Mouse (Mus musculus) lung, embryonic 15.5 days (tissue): ENCODE data around the gene Vmn1r217. TPM values are rescaled to one million over a fixed set of nuclear protein-coding genes. Genes with fewer than 3 reads are reported as not detected.
"Not testable (repeated sequence)": the region's sequence is repeated elsewhere in the genome, so short reads cannot be mapped to it uniquely, and the experiment has no call there.

Experiments used
- ATAC-seq: fragments of 200-750 bp; cut with Nextera tagmentation; 2 replicates; pipeline ENCODE4 v1.8.0; 2017; ENCODE audit warnings: moderate number of reproducible peaks, borderline replicate concordance; ENCODE audit not compliant: low FRiP score, low TSS enrichment; ENCODE audit errors: extremely low read depth
- H3K27ac ChIP-seq: fragments of 300-500 bp; sonication (generic); 2 replicates; pipeline ENCODE4 v1.5.1; 2015; ENCODE audit warnings: moderate library complexity, mild to moderate bottlenecking, inconsistent platforms
- H3K27me3 ChIP-seq: fragments of 300-500 bp; sonication (generic); 2 replicates; pipeline ENCODE4 v1.6.1; 2015; ENCODE audit warnings: inconsistent platforms
- H3K36me3 ChIP-seq: fragments of 300-500 bp; sonication (generic); 2 replicates; pipeline ENCODE4 v1.6.1; 2015; ENCODE audit warnings: inconsistent platforms
- H3K4me1 ChIP-seq: fragments of 300-500 bp; sonication (generic); 2 replicates; pipeline ENCODE4 v1.6.1; 2015; ENCODE audit warnings: inconsistent platforms
- H3K4me2 ChIP-seq: fragments of 300-500 bp; sonication (generic); 2 replicates; pipeline ENCODE4 v1.6.1; 2015; ENCODE audit warnings: inconsistent platforms, mild to moderate bottlenecking, moderate library complexity
- H3K4me3 ChIP-seq: fragments of 300-500 bp; sonication (generic); 2 replicates; pipeline ENCODE4 v1.5.1; 2015; ENCODE audit warnings: mild to moderate bottlenecking, inconsistent platforms
- H3K9ac ChIP-seq: fragments of 300-500 bp; sonication (generic); 2 replicates; pipeline ENCODE4 v1.6.1; 2015; ENCODE audit warnings: inconsistent platforms
- H3K9me3 ChIP-seq: fragments of 300-500 bp; sonication (generic); 2 replicates; pipeline ENCODE4 v1.6.1; 2016; ENCODE audit warnings: inconsistent platforms
- WGBS: fragments of 180-500 bp; shearing (Covaris S2); methylation state at CpG from one replicate; pipeline ENCODE4 v1.1.7; 2015; 5-methylcytosine and 5-hydroxymethylcytosine counted together
- polyA plus RNA-seq: library from polyadenylated mRNA; unstranded; fragments of >200 nt; fragmentation: Nextera tagmentation; extraction: Ambion mirVana; gene quantifications from 2 replicates; pipeline ENCODE4 v1.2.1, GENCODE M21; 2015

Vmn1r217 gene
- polyA plus RNA-seq = not detected in 2 replicates

GRCm38 (mm10) chr13:23118126-23118525, at the start of gene Vmn1r217:
Gene Vmn1r217, minus strand, starts transcription at chr13:23118226.
- H3K9me3 ChIP-seq, H3K4me1 ChIP-seq, H3K27ac ChIP-seq, H3K4me3 ChIP-seq, H3K36me3 ChIP-seq, H3K27me3 ChIP-seq, ATAC-seq, H3K9ac ChIP-seq, H3K4me2 ChIP-seq: not testable (repeated sequence)
- WGBS = 57% methylated on average over 1 of the region's 1 CpGs

DNA sequence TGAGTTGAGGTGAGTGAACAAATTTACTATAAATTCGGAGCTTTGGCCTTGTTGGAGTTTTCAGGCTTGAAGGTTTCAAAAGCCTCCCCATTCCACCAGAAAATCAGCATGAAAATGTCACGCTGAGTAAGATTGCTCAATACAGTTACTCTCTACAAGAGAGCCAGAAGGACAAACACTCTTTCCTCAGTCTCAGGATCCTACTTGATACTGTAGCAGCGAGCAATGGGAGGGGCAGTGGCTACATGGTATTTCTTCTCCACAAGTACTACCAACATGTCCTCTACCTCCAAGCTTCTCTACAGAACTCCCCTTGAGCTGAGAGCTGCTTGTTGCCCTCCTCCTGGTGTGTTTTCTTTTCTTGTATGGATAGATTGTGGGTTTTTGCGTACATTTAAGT, 48.4 kb upstream of the Vmn1r217 start:
- 67% methylated on average over 4 of the region's 4 CpGs for WGBS
- not testable (repeated sequence) for H3K9ac ChIP-seq, H3K9me3 ChIP-seq, H3K27ac ChIP-seq, H3K4me1 ChIP-seq, ATAC-seq, H3K27me3 ChIP-seq, H3K4me3 ChIP-seq, H3K4me2 ChIP-seq, H3K36me3 ChIP-seq

GRCm38 (mm10) chr13:23159012-23159411, 41.0 kb upstream of the Vmn1r217 start, which contains the start of gene Vmn1r219:
Gene Vmn1r219, plus strand, starts transcription at chr13:23159312.
- Histone ChIP-seq H3K9ac (no peak within 1 kb of the TSS), H3K4me1 (no peaks in the 10 kb centered on the region), H3K27ac (no peak within 1 kb of the TSS), H3K4me3 (no peak within 1 kb of the TSS), H3K4me2 (no peak within 1 kb of the TSS), H3K9me3 (no peaks in the 10 kb centered on the region), H3K36me3 (no peaks in the 10 kb centered on the region), H3K27me3 (no peaks in the 10 kb centered on the region)
- WGBS = 62% methylated on average over 4 of the region's 4 CpGs
- ATAC-seq = no peak

DNA sequence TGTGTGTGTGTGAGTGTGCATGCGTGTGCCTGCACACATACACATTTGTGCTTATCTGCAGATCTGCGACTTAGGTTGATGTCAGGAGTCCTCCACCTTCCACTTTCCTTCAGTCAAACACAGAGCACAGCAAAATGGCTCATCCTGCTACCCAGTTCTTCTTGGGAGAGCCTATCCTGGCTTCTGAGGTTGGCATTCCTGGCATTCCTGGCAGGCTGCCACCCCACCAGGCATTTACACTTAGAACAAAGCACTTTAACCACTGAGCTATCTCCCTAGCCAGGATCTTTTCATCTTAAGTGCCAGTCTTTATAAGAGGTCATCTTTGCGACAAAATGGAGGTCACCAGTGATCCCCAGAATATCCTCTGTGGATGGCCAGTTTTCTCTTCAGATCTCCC, 39.8 kb upstream of the Vmn1r217 start:
- Histone ChIP-seq H3K4me3 (no peak overlapping the region), H3K9me3 (no peaks in the 10 kb centered on the region), H3K27me3 (no peaks in the 10 kb centered on the region), H3K9ac (no peak overlapping the region), H3K27ac (no peak overlapping the region), H3K4me1 (no peaks in the 10 kb centered on the region), H3K36me3 (no peaks in the 10 kb centered on the region), H3K4me2 (no peak overlapping the region)
- ATAC-seq = no peak
- 70% methylated on average over 2 of the region's 3 CpGs for WGBS

GRCm38 (mm10) chr13:23138880-23139279, 20.9 kb upstream of the Vmn1r217 start:
- ATAC-seq = no peak
- Histone ChIP-seq H3K36me3 (no peaks in the 10 kb centered on the region), H3K4me2 (no peak overlapping the region), H3K4me1 (no peaks in the 10 kb centered on the region), H3K27ac (no peak overlapping the region), H3K27me3 (no peaks in the 10 kb centered on the region), H3K9ac (no peak overlapping the region), H3K9me3 (no peaks in the 10 kb centered on the region), H3K4me3 (no peak overlapping the region)
- WGBS = 74% methylated on average over 2 of the region's 2 CpGs

DNA sequence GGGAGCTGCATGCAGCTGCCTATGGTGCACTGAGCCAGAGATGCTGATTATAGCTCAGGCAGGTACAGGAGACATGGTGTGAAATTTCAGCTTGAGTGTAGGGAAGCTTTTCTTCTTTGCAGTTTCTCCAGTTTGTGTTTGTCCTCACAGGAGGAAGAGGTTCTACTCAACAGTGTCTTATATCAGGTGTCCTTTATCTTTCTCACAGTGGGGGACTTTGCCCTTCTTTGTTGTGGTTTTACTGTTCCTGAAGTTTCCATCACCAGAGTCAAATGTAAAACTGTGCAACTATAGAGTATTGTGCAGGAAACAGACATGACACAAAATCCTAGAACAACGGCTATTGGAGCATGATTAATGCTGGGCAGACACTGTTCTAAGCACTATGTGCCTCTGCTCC, 15.5 kb upstream of the Vmn1r217 start:
- H3K9ac ChIP-seq = no peak overlapping the region
- no peaks in the 10 kb centered on the region for H3K9me3 ChIP-seq
- 87% methylated on average over 1 of the region's 1 CpGs for WGBS
- H3K27ac ChIP-seq = no peak overlapping the region
- H3K4me1 ChIP-seq = no peaks in the 10 kb centered on the region
- no peak for ATAC-seq
- H3K4me2 ChIP-seq = no peak overlapping the region
- no peaks in the 10 kb centered on the region for H3K27me3 ChIP-seq
- no peak overlapping the region for H3K4me3 ChIP-seq
- H3K36me3 ChIP-seq = no peaks in the 10 kb centered on the region

GRCm38 (mm10) chr13:23133099-23133498, 15.1 kb upstream of the Vmn1r217 start, which contains the start of gene Vmn1r218:
Gene Vmn1r218, plus strand, starts transcription at chr13:23133155.
- H3K27me3 ChIP-seq = no peaks in the 10 kb centered on the region
- no peaks in the 10 kb centered on the region for H3K9me3 ChIP-seq
- no peak within 1 kb of the TSS for H3K27ac ChIP-seq
- no peak within 1 kb of the TSS for H3K4me2 ChIP-seq
- H3K4me1 ChIP-seq = no peaks in the 10 kb centered on the region
- no peaks in the 10 kb centered on the region for H3K36me3 ChIP-seq
- ATAC-seq = no peak
- no peak within 1 kb of the TSS for H3K9ac ChIP-seq
- H3K4me3 ChIP-seq = no peak within 1 kb of the TSS
- 63% methylated on average over 3 of the region's 3 CpGs for WGBS

DNA sequence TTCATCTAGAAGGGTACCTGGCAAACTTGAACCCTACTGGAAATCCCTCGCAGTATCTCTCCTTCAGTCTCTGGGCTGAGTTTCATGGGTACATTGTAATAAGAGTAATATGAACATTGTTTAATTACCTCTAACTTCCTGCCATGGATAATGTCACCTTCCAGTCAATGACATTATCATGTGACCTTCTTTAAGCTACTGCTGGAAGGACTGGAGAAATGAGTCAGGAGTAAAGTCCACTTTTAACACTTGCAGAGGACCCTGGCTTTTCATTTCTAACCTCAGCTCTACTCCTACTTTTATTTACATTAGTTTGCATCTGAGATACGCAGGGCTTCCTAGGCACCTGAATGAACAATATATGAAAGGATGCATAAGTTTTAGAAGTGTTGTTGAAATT, 2.6 kb upstream of the Vmn1r217 start:
- Histone ChIP-seq H3K9me3 (no peaks in the 10 kb centered on the region), H3K4me1 (no peaks in the 10 kb centered on the region), H3K27ac (no peak overlapping the region), H3K9ac (no peak overlapping the region), H3K4me3 (no peak overlapping the region), H3K36me3 (no peaks in the 10 kb centered on the region), H3K4me2 (no peak overlapping the region), H3K27me3 (no peaks in the 10 kb centered on the region)
- no peak for ATAC-seq
- 66% methylated on average over 2 of the region's 2 CpGs for WGBS

DNA sequence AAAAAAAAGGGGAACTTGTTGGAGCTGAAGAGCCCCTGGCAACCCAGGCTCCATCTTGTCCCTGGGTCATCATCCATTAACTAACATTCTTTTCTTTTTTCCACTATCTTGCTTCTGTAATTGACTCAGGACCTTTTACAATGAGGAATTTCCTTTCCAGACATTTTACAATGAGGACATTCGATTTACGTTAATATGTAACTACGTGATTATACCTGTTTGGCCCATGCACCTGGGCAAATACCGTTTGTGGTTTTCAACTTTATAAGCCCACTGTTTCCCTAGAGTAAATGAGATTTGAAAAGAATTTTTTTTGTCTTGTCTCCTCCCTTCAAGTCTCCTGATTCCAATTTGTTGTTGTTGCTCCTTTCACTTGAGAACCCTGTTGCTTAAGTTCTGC, 23.6 kb downstream of the Vmn1r217 start:
- H3K9ac ChIP-seq = no peak overlapping the region
- H3K4me2 ChIP-seq = no peak overlapping the region
- H3K4me3 ChIP-seq = no peak overlapping the region
- no peak for ATAC-seq
- 74% methylated on average over 4 of the region's 4 CpGs for WGBS
- H3K36me3 ChIP-seq = no peaks in the 10 kb centered on the region
- no peaks in the 10 kb centered on the region for H3K27me3 ChIP-seq
- H3K27ac ChIP-seq = no peak overlapping the region
- no peaks in the 10 kb centered on the region for H3K9me3 ChIP-seq
- H3K4me1 ChIP-seq = no peaks in the 10 kb centered on the region

DNA sequence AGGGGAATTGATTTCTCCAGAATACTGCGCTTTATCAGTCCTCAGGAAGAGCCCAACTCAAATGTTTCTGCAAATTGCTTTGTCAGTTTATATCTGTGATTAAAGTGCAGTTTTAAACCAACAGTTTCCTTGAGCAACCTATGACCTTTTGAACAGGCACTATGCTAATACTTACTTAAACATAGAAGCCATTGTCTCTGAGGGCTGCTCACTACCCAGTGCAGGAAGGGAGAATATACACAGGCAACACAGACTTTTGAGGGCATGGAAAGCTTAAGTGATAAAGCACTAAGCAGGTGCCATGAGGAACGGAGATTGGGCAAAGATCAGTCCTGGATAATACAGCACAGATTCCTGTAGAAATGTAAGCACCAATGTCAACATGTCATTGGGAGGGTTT, 48.7 kb downstream of the Vmn1r217 start:
- ATAC-seq = no peak
- WGBS = 62% methylated on average over 2 of the region's 2 CpGs
- Histone ChIP-seq H3K36me3 (no peaks in the 10 kb centered on the region), H3K27me3 (no peaks in the 10 kb centered on the region), H3K9ac (no peak overlapping the region), H3K9me3 (no peaks in the 10 kb centered on the region), H3K27ac (no peak overlapping the region), H3K4me2 (no peak overlapping the region), H3K4me3 (no peak overlapping the region), H3K4me1 (no peaks in the 10 kb centered on the region)

GRCm38 (mm10) chr13:23067725-23068124, 50.3 kb downstream of the Vmn1r217 start, which contains the start of gene Vmn1r215:
Gene Vmn1r215, plus strand, starts transcription at chr13:23068025.
- H3K4me3 ChIP-seq = no peak within 1 kb of the TSS
- 44% methylated on average over 1 of the region's 1 CpGs for WGBS
- H3K9me3 ChIP-seq = no peaks in the 10 kb centered on the region
- no peak within 1 kb of the TSS for H3K27ac ChIP-seq
- no peak for ATAC-seq
- H3K4me2 ChIP-seq = no peak within 1 kb of the TSS
- no peak within 1 kb of the TSS for H3K9ac ChIP-seq
- no peaks in the 10 kb centered on the region for H3K36me3 ChIP-seq
- no peaks in the 10 kb centered on the region for H3K27me3 ChIP-seq
- no peaks in the 10 kb centered on the region for H3K4me1 ChIP-seq

DNA sequence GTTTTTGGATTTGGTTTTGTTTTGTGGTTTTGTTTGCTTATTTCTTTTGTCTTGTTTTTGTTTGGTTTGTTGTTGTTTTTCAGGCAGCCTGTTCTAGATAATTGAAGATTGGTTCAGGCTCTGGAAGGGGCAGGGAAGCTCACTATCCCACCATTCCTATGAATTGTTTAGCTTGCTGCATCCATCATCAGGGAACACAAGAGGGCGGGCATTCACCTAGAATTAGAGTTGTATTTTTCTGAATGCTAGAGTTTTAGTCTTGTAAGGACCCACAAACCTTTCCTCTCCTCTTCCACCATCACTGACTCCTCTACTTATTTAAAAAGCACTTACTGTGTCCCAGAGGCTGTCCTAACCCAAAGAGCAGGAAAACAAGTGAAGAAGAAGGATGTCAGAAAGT, 60.2 kb downstream of the Vmn1r217 start:
- no peak overlapping the region for H3K4me3 ChIP-seq
- H3K9ac ChIP-seq = no peak overlapping the region
- no peak for ATAC-seq
- no peaks in the 10 kb centered on the region for H3K9me3 ChIP-seq
- H3K27ac ChIP-seq = no peak overlapping the region
- H3K36me3 ChIP-seq = no peaks in the 10 kb centered on the region
- 30% methylated on average over 1 of the region's 1 CpGs for WGBS
- no peak overlapping the region for H3K4me2 ChIP-seq
- H3K27me3 ChIP-seq = no peaks in the 10 kb centered on the region
- no peaks in the 10 kb centered on the region for H3K4me1 ChIP-seq
